8 mouse cellular contexts compared by ENCODE assay signal in the genomic region with DNA sequence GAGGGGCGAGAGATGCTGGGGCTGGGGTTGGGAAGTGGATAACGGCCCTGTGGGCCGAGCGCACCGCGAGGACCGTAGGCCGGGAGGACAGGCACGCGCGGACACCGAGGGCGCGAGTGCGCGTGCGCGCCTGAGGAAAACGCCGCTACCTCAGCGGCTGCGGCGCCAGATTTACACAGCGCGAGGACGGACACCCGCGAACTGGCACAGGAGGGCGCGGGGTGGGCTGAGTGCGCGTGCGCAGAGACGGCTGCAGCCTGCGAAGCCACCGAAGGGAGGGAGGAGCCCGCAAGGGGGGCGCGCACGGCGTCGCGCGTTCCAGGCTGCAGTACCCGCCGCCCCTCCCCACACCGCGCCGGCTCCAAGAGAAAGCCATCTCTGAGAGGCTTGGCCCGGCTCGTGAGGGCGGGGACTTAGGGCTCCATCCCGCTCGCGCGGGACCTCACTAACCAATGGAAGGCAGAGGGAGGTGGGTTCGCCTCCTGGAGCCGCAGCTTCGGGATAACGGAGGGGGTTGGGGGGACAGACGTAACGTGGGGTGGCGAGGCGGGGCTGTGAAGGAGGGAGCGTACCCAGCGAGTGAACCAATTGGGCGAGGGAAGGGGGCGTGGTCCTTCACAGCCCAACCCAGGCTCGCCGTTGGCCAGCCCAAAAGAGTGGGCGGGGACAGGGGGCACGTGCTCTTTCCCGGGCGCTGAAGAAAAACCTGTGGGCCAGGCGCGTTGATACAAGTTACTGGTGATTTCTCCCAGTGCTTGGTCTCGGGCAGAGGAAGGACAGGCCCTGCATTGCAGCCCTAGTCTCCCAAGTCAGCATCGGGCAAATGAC. TPM values are rescaled to one million over a fixed set of nuclear protein-coding genes. Genes with fewer than 3 reads are reported as not detected.
DNase-seq lines count a peak whose midpoint lies in the region; ATAC-seq lines count a peak whose summit lies in the region.

A gene (minus strand): TSS at position 106 of the 828 bp plus-strand sequence.

- H3K36me3 ChIP-seq in hindbrain, embryonic 16.5 days (ENCODE audit: control insufficient read depth, insufficient read depth, low read length), result no peaks in the 10 kb centered on the region
- no peaks in the 10 kb centered on the region for H3K36me3 ChIP-seq in macrophage (ENCODE audit: inconsistent target)

- no peaks in the 10 kb centered on the region; the same call in 1 of the 2 replicates for H3K27me3 ChIP-seq in hindbrain, embryonic 16.5 days (replicated peaks; ENCODE audit: control insufficient read depth, insufficient read depth, low read length)

- H3K79me2 ChIP-seq in macrophage (ENCODE audit: inconsistent target), result peaks cover 27% of the 10 kb centered on the region

- H3K4me2 ChIP-seq in hindbrain, embryonic 16.5 days (ENCODE audit: low read length), result peak within 1 kb of the TSS; percentile 89

- peak; percentile 98 for DNase-seq in WW6 (ENCODE audit: low read depth, low spot score)
- peak; percentile 98 to 99 for DNase-seq in cerebellum, postnatal 4 days (ENCODE audit: low spot score in 2 of 2)
- peak; percentile 99 for DNase-seq in gastrocnemius, adult 18-20 months (ENCODE audit: low spot score)
- DNase-seq in left cerebral cortex, adult 18-20 months (ENCODE audit: low spot score in 2 of 2), result peak; percentile 99 to 100
- peak; percentile 100 for DNase-seq in right cerebral cortex, adult 18-20 months
- peak; percentile 96 for DNase-seq in urinary bladder, postnatal 10 days (ENCODE audit: low spot score)

- H3K9me3 ChIP-seq in hindbrain, embryonic 16.5 days (ENCODE audit: control insufficient read depth, low read length), result no peaks in the 10 kb centered on the region

- H3K4me3 ChIP-seq in hindbrain, embryonic 16.5 days (ENCODE audit: low read length), result peak within 1 kb of the TSS; percentile 77
- H3K4me3 ChIP-seq in macrophage (ENCODE audit: inconsistent target), result peak within 1 kb of the TSS; percentile 37

- under 1% methylated on average over 72 of the region's 78 CpGs for WGBS in hindbrain, embryonic 16.5 days
- 2% methylated on average over 78 of the region's 78 CpGs for WGBS in macrophage (ENCODE audit: missing documents)

- peak within 1 kb of the TSS; percentile 84 for H3K9ac ChIP-seq in hindbrain, embryonic 16.5 days (ENCODE audit: low read depth, low read length)

- H3K27ac ChIP-seq in hindbrain, embryonic 16.5 days (ENCODE audit: low read depth, low read length), result peak within 1 kb of the TSS; percentile 100
- no peak within 1 kb of the TSS; the same call in 1 of the 2 replicates for H3K27ac ChIP-seq in macrophage

- H3K4me1 ChIP-seq in hindbrain, embryonic 16.5 days (ENCODE audit: control insufficient read depth, insufficient read depth, low read depth, low read length), result peaks cover 42% of the 10 kb centered on the region

- peak; percentile 98 for ATAC-seq in hindbrain, embryonic 16.5 days

RNA-seq across cellular contexts. Expression of the gene that starts here (rescaled TPM):
- 10 to 100 TPM; 17.4 to 24.4 TPM for total RNA-seq in gastrocnemius, adult 18-20 months (2021)
- polyA plus RNA-seq in hindbrain, embryonic 16.5 days (2015; fragmentation: Nextera tagmentation; extraction: Ambion mirVana), result 28.5 and 33.5 TPM in 2 replicates
- 100 to 1,000 TPM; 129 to 133 TPM for total RNA-seq in left cerebral cortex, adult 18-20 months (2021)
- 10 to 100 TPM; 24.2 to 54.9 (median 32.2) TPM for total RNA-seq in macrophage (2018; cell fraction: chromatin; rRNA removed)
- total RNA-seq in macrophage (2018; cell fraction: cytosol; rRNA removed), result 10 to 100 TPM in 17 of 26 experiments, 1 to 10 TPM in 9; 7.6 to 12.7 (median 10.6) TPM
- total RNA-seq in macrophage (2018; cell fraction: nucleus; rRNA removed), result 10 to 100 TPM; 17.2 to 38.0 (median 25.6) TPM
- polyA plus RNA-seq in macrophage (2018), result 5.7 to 7.4 TPM (median 7.3 TPM) in 3 replicates

Comparison
In these comparisons a context has a peak if more than half of its experiments do, and no peak if none do; other contexts are left out.
1. RNA of the gene that starts here (total RNA-seq): 129 to 133 TPM in left cerebral cortex, adult 18-20 months; 17.4 to 24.4 TPM in gastrocnemius, adult 18-20 months; every median in the first group is over 4 times any median in the second.
2. Peak in every context shown above with its lines, with median percentiles within 50 percentile points of each other: DNase-seq.